Mouse (Mus musculus): ENCODE results near the gene Mettl16. TPM values are rescaled to one million over a fixed set of nuclear protein-coding genes. Genes with fewer than 3 reads are reported as not detected.

Gene Mettl16
- polyA plus RNA-seq, 1 experiment from 2014 or later, result 57.7 TPM

GRCm38 (mm10) chr11:74837056-74837693 is 66.5 kb downstream of the Mettl16 start:
- DNase-seq (ENCODE audit: low spot score) (no peak), ATAC-seq (replicated peaks; ENCODE audit: low FRiP score) (no peak)
- 42% methylated on average over 16 of the region's 16 CpGs for WGBS
- Histone ChIP-seq H3K4me2 (peak overlapping the region; percentile 74), H3K27me3 (replicated peaks; ENCODE audit: control insufficient read depth, insufficient read depth, low read length) (no peaks in the 10 kb centered on the region), H3K4me3 (ENCODE audit: low read depth, low read length) (peak overlapping the region; percentile 52), H3K36me3 (ENCODE audit: control insufficient read depth, insufficient read depth, low read length) (peaks cover under 1% of the 10 kb centered on the region; the same call in 1 of the 2 replicates), H3K4me1 (replicated peaks; ENCODE audit: control insufficient read depth, insufficient read depth, low read length) (peaks cover 46% of the 10 kb centered on the region), H3K27ac (ENCODE audit: low read depth, low read length) (peak overlapping the region; percentile 93), H3K9ac (ENCODE audit: low read depth, low read length) (peak overlapping the region; percentile 67), H3K9me3 (ENCODE audit: control insufficient read depth, low read length) (no peaks in the 10 kb centered on the region)

DNA sequence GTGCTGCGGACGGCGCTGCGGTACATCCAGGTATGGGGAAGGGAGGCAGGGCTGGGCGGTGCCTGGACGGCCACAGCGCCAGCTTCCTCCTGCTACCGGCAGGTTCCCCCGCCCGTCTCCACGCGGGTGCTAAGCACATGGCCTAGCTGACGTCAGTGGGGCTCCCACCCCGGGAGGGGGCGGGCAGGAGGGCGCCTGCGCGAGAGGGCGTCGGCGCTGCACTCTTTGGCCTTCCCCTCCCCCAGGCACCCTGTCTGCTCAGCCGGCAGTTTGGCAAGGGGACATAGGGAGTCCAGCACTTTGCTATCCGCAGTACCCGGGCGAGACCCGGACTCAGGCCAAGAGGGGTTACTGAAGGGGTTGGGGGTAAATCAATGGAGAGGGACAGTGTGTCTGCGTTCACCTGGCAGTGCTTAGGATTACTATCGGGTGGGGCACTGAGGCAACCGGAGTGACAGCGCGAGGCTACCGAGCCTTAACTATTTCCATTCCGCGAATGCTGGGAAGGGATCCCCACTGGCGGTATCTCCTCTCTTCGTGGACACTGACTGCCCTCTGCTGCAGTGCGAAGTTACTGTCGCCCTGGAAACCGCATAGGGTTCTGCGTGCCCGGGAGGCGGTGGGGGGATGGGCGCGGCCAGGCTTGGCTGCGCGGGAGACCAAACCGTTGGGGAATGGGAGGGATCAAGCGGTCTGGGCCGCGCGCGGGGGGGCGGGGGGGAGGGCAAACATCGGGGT is 67.2 kb downstream of the Mettl16 start:
- Histone ChIP-seq H3K36me3 (ENCODE audit: control insufficient read depth, insufficient read depth, low read length) (peaks cover 8% of the 10 kb centered on the region), H3K4me3 (ENCODE audit: low read depth, low read length) (peak overlapping the region; percentile 52), H3K4me1 (replicated peaks; ENCODE audit: control insufficient read depth, insufficient read depth, low read length) (peaks cover 43% of the 10 kb centered on the region), H3K27ac (ENCODE audit: low read depth, low read length) (peak overlapping the region; percentile 93), H3K9ac (ENCODE audit: low read depth, low read length) (peak overlapping the region; percentile 67), H3K9me3 (ENCODE audit: control insufficient read depth, low read length) (no peaks in the 10 kb centered on the region), H3K4me2 (peak overlapping the region; percentile 74), H3K27me3 (replicated peaks; ENCODE audit: control insufficient read depth, insufficient read depth, low read length) (no peaks in the 10 kb centered on the region)
- WGBS, result under 1% methylated on average over 53 of the region's 54 CpGs
- peak; percentile 95 for DNase-seq (ENCODE audit: low spot score)
- peak; percentile 83 for ATAC-seq (replicated peaks; ENCODE audit: low FRiP score)

- peak; percentile 80 for ATAC-seq (replicated peaks; ENCODE audit: low FRiP score)
- Histone ChIP-seq H3K27me3 (replicated peaks; ENCODE audit: control insufficient read depth, insufficient read depth, low read length) (no peaks in the 10 kb centered on the region), H3K4me1 (replicated peaks; ENCODE audit: control insufficient read depth, insufficient read depth, low read length) (peaks cover 39% of the 10 kb centered on the region), H3K27ac (ENCODE audit: low read depth, low read length) (peak overlapping the region; percentile 93), H3K4me2 (peak overlapping the region; percentile 74), H3K9me3 (ENCODE audit: control insufficient read depth, low read length) (no peaks in the 10 kb centered on the region), H3K36me3 (ENCODE audit: control insufficient read depth, insufficient read depth, low read length) (peaks cover 10% of the 10 kb centered on the region), H3K4me3 (ENCODE audit: low read depth, low read length) (peak overlapping the region; percentile 52), H3K9ac (ENCODE audit: low read depth, low read length) (peak overlapping the region; percentile 67)
- 0% methylated on average over 35 of the region's 35 CpGs for WGBS
- peak; percentile 93 for DNase-seq (ENCODE audit: low spot score)
Measured at GRCm38 (mm10) chr11:74838441-74838840, 67.8 kb downstream of the Mettl16 start.

- peaks cover 34% of the 10 kb centered on the region for H3K4me1 ChIP-seq (replicated peaks; ENCODE audit: control insufficient read depth, insufficient read depth, low read length)
Measured at GRCm38 (mm10) chr11:74838971-74839370, 68.3 kb downstream of the Mettl16 start.

DNA sequence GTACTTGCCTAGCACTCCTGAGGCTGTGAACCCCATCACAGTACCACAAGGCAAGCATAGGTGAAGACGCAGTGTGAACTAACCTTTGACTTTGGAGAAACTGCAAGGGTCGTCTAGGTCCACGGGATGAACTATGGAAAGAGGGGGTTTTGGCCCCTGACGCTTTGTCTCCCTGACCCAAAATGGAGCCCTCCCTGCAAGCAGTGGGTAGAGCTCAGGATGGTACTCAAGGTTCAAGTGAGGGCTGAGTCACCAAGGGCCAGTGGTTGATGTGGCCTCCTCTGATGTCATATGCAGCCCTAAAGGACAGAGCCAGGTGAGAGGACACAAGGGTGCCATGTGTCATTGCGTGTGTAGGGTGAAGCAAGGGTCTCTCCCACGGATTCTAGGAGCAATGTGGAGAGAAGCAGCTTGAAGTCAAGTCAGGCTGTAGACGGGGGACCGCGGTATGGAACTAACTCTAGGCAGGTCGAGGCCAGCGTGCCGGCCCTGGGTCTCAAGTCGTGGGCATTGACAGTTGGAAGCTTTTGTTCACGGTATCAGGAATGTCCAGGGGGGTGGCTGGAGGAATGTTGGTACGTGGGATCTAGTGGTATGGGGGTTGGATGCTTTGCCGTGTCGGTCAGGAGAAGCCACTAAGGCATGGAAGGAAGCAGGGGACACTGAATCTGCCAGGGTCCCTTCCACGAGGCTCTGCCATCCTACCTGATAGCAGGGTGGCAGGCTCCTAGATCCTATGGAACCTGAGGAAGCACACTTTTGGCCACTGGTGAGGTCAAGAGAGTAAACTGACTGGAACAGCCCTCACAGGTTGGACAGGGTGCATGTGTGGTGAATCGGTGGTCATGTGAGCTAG is 69.5 kb downstream of the Mettl16 start:
- Histone ChIP-seq H3K4me1 (replicated peaks; ENCODE audit: control insufficient read depth, insufficient read depth, low read length) (peaks cover 24% of the 10 kb centered on the region), H3K4me2 (no peak overlapping the region), H3K36me3 (ENCODE audit: control insufficient read depth, insufficient read depth, low read length) (peaks cover 13% of the 10 kb centered on the region), H3K27ac (ENCODE audit: low read depth, low read length) (no peak overlapping the region), H3K4me3 (ENCODE audit: low read depth, low read length) (no peak overlapping the region), H3K27me3 (replicated peaks; ENCODE audit: control insufficient read depth, insufficient read depth, low read length) (no peaks in the 10 kb centered on the region), H3K9me3 (ENCODE audit: control insufficient read depth, low read length) (no peaks in the 10 kb centered on the region), H3K9ac (ENCODE audit: low read depth, low read length) (peak overlapping the region; percentile 18; the same call in 1 of the 2 replicates)
- no peak for DNase-seq (ENCODE audit: low spot score)
- 92% methylated on average over 19 of the region's 19 CpGs for WGBS
- no peak for ATAC-seq (replicated peaks; ENCODE audit: low FRiP score)

More at GRCm38 (mm10) chr11:74838971-74839370, 68.3 kb downstream of the Mettl16 start:
- H3K4me2 ChIP-seq, result peak overlapping the region; percentile 74
- ATAC-seq (replicated peaks; ENCODE audit: low FRiP score), result 0 out of 2 replicates have a peak, but pooled peaks have one; percentile 30
- no peaks in the 10 kb centered on the region for H3K27me3 ChIP-seq (replicated peaks; ENCODE audit: control insufficient read depth, insufficient read depth, low read length)
- no peaks in the 10 kb centered on the region for H3K9me3 ChIP-seq (ENCODE audit: control insufficient read depth, low read length)
- peak overlapping the region; percentile 52 for H3K4me3 ChIP-seq (ENCODE audit: low read depth, low read length)
- 21% methylated on average over 6 of the region's 6 CpGs for WGBS
- peak overlapping the region; percentile 93 for H3K27ac ChIP-seq (ENCODE audit: low read depth, low read length)
- H3K36me3 ChIP-seq (ENCODE audit: control insufficient read depth, insufficient read depth, low read length), result peaks cover 10% of the 10 kb centered on the region
- H3K9ac ChIP-seq (ENCODE audit: low read depth, low read length), result peak overlapping the region; percentile 47
- no peak for DNase-seq (ENCODE audit: low spot score)

GRCm38 (mm10) chr11:74840739-74841138 is 70.1 kb downstream of the Mettl16 start:
- Histone ChIP-seq H3K4me2 (no peak overlapping the region), H3K27ac (ENCODE audit: low read depth, low read length) (no peak overlapping the region), H3K9me3 (ENCODE audit: control insufficient read depth, low read length) (no peaks in the 10 kb centered on the region), H3K4me3 (ENCODE audit: low read depth, low read length) (no peak overlapping the region), H3K36me3 (ENCODE audit: control insufficient read depth, insufficient read depth, low read length) (peaks cover 13% of the 10 kb centered on the region), H3K27me3 (replicated peaks; ENCODE audit: control insufficient read depth, insufficient read depth, low read length) (no peaks in the 10 kb centered on the region), H3K9ac (ENCODE audit: low read depth, low read length) (no peak overlapping the region), H3K4me1 (replicated peaks; ENCODE audit: control insufficient read depth, insufficient read depth, low read length) (peaks cover 24% of the 10 kb centered on the region)
- WGBS, result 87% methylated on average over 8 of the region's 8 CpGs
- ATAC-seq (replicated peaks; ENCODE audit: low FRiP score), result no peak
- no peak for DNase-seq (ENCODE audit: low spot score)

GRCm38 (mm10) chr11:74841366-74841765 is 70.7 kb downstream of the Mettl16 start:
- DNase-seq (ENCODE audit: low spot score), result no peak
- WGBS, result 92% methylated on average over 9 of the region's 9 CpGs
- Histone ChIP-seq H3K27ac (ENCODE audit: low read depth, low read length) (no peak overlapping the region), H3K27me3 (replicated peaks; ENCODE audit: control insufficient read depth, insufficient read depth, low read length) (no peaks in the 10 kb centered on the region), H3K4me2 (no peak overlapping the region), H3K36me3 (ENCODE audit: control insufficient read depth, insufficient read depth, low read length) (peaks cover 13% of the 10 kb centered on the region), H3K9me3 (ENCODE audit: control insufficient read depth, low read length) (no peaks in the 10 kb centered on the region), H3K4me1 (replicated peaks; ENCODE audit: control insufficient read depth, insufficient read depth, low read length) (peaks cover 21% of the 10 kb centered on the region), H3K9ac (ENCODE audit: low read depth, low read length) (no peak overlapping the region), H3K4me3 (ENCODE audit: low read depth, low read length) (no peak overlapping the region)
- ATAC-seq (replicated peaks; ENCODE audit: low FRiP score), result no peak

- H3K27me3 ChIP-seq (replicated peaks; ENCODE audit: control insufficient read depth, insufficient read depth, low read length), result no peaks in the 10 kb centered on the region
- H3K9ac ChIP-seq (ENCODE audit: low read depth, low read length), result no peak overlapping the region
- DNase-seq (ENCODE audit: low spot score) (no peak), ATAC-seq (replicated peaks; ENCODE audit: low FRiP score) (no peak)
- H3K4me1 ChIP-seq (replicated peaks; ENCODE audit: control insufficient read depth, insufficient read depth, low read length), result peaks cover 15% of the 10 kb centered on the region
- no peak overlapping the region for H3K27ac ChIP-seq (ENCODE audit: low read depth, low read length)
- 86% methylated on average over 13 of the region's 13 CpGs for WGBS
- H3K4me2 ChIP-seq, result no peak overlapping the region
- peaks cover 13% of the 10 kb centered on the region for H3K36me3 ChIP-seq (ENCODE audit: control insufficient read depth, insufficient read depth, low read length)
- no peak overlapping the region for H3K4me3 ChIP-seq (ENCODE audit: low read depth, low read length)
- H3K9me3 ChIP-seq (ENCODE audit: control insufficient read depth, low read length), result no peaks in the 10 kb centered on the region
Measured at GRCm38 (mm10) chr11:74842045-74842444, 71.4 kb downstream of the Mettl16 start.

Data from liver, embryonic 11.5 days (tissue).